Mouse (Mus musculus) lung, embryonic 14.5 days (tissue): ENCODE measurements around the gene Efna3. TPM values are rescaled to one million over a fixed set of nuclear protein-coding genes. Genes with fewer than 3 reads are reported as not detected.

Experiments
- ATAC-seq: fragments of 200-750 bp; cut with Nextera tagmentation; 2 replicates; pipeline ENCODE4 v1.8.0; 2017; ENCODE audit warnings: mild to moderate bottlenecking, moderate TSS enrichment, moderate library complexity; ENCODE audit not compliant: insufficient read depth
- DNase-seq: peaks from one replicate; pipeline ENCODE4 v3.0.0-alpha.2; 2015
- H3K27ac ChIP-seq: fragments of 300-500 bp; sonication (generic); 2 replicates; pipeline ENCODE4 v1.5.1; 2014; ENCODE audit warnings: low read depth, mild to moderate bottlenecking, moderate library complexity
- H3K27me3 ChIP-seq: fragments of 300-500 bp; sonication (generic); 2 replicates; pipeline ENCODE4 v1.6.1; 2014; ENCODE audit warnings: low read length, control low read depth; ENCODE audit not compliant: insufficient read depth
- H3K36me3 ChIP-seq: fragments of 300-500 bp; sonication (generic); 2 replicates; pipeline ENCODE4 v1.6.1; 2014; ENCODE audit warnings: control low read depth; ENCODE audit not compliant: insufficient read depth
- H3K4me1 ChIP-seq: fragments of 300-500 bp; sonication (generic); 2 replicates; pipeline ENCODE4 v1.6.1; 2014; ENCODE audit warnings: antibody characterized with exemption, control low read depth; ENCODE audit not compliant: insufficient read depth
- H3K4me2 ChIP-seq: fragments of 300-500 bp; sonication (generic); 2 replicates; pipeline ENCODE4 v1.6.1; 2014; ENCODE audit warnings: mild to moderate bottlenecking
- H3K4me3 ChIP-seq: fragments of 300-500 bp; sonication (generic); 2 replicates; pipeline ENCODE4 v1.5.1; 2014; ENCODE audit warnings: low read depth, low read length
- H3K9ac ChIP-seq: fragments of 300-500 bp; sonication (generic); 2 replicates; pipeline ENCODE4 v1.6.1; 2014
- H3K9me3 ChIP-seq: fragments of 300-500 bp; sonication (generic); 2 replicates; pipeline ENCODE4 v1.6.1; 2016; ENCODE audit warnings: low read depth, low read length, control low read depth
- CTCF ChIP-seq: IDR thresholded peaks from 2 replicates; pipeline ENCODE4 v1.5.1; 2016; ENCODE audit warnings: antibody characterized with exemption, low read depth
- WGBS: fragments of 180-500 bp; shearing (Covaris S2); extraction: QIAGEN DNeasy Blood & Tissue Kit; methylation state at CpG from one replicate; pipeline ENCODE4 v1.1.7; 2014; 5-methylcytosine and 5-hydroxymethylcytosine counted together
- polyA plus RNA-seq: library from polyadenylated mRNA; unstranded; fragments of >200 nt; fragmentation: Nextera tagmentation; extraction: Ambion mirVana; gene quantifications from 2 replicates; pipeline ENCODE4 v1.2.1, GENCODE M21; 2014

Gene Efna3
- polyA plus RNA-seq, 1 experiment from 2014 or later = 4.7 TPM

DNA sequence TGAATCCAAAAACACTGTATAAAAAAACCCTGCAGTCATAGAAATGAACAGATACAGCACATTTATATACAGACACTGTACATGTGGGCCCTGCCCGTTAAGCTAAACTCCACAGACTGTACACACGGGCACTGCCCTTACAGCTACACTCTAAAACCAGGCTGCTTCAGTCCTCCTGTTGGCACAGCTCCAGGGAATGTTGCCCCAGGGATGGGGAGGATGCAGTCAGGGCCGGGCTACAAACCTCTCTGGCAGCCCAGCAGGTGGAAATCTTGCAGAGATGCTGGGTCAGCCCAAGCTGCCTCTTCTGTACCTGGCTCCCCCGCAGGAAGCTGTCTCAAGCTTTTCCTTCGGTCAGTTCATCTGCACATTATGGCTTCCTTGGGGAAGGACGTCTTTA, 51.0 kb downstream of the Efna3 start:
- 61% methylated on average over 6 of the region's 6 CpGs for WGBS

DNA sequence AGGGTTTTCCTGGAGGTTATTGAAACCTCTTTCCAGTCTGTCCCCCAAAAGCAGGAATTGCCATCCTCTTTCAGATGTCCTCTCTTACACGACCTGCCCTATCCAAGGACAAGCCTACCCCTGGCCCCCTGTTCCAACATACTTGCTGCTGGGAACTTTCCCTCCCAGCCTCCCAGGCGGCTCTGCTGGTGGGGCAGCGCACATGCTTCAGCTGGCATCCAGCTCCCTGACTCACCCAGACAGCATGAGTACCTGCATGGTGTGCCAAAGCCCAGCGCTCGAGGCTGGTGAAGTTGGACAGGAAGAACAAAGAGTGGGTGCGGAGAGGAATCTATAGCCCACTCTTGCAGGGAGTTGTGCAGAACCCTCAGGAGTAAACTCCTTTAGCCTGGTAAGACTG, 51.9 kb downstream of the Efna3 start:
- peaks cover 13% of the 10 kb centered on the region for H3K4me1 ChIP-seq
- peak overlapping the region; percentile 77 for H3K4me2 ChIP-seq
- peaks cover 39% of the 10 kb centered on the region for H3K36me3 ChIP-seq
- H3K9me3 ChIP-seq = no peaks in the 10 kb centered on the region
- peak overlapping the region; percentile 55 for H3K4me3 ChIP-seq
- H3K27me3 ChIP-seq = no peaks in the 10 kb centered on the region
- H3K27ac ChIP-seq = peak overlapping the region; percentile 89
- 61% methylated on average over 6 of the region's 6 CpGs for WGBS
- peak overlapping the region; percentile 69 for H3K9ac ChIP-seq
- no peak for ATAC-seq
- DNase-seq = peak; percentile 21
- no peak for TF ChIP-seq CTCF

More for the DNA sequence above, 51.0 kb downstream of the Efna3 start:
- H3K9me3 ChIP-seq = no peaks in the 10 kb centered on the region
- DNase-seq (peak; percentile 58), ATAC-seq (no peak)
- H3K27me3 ChIP-seq = no peaks in the 10 kb centered on the region
- TF ChIP-seq CTCF = no peak
- H3K4me2 ChIP-seq = no peak overlapping the region
- peaks cover 16% of the 10 kb centered on the region for H3K4me1 ChIP-seq
- H3K4me3 ChIP-seq = no peak overlapping the region
- no peak overlapping the region for H3K9ac ChIP-seq
- peaks cover 43% of the 10 kb centered on the region for H3K36me3 ChIP-seq
- no peak overlapping the region for H3K27ac ChIP-seq

DNA sequence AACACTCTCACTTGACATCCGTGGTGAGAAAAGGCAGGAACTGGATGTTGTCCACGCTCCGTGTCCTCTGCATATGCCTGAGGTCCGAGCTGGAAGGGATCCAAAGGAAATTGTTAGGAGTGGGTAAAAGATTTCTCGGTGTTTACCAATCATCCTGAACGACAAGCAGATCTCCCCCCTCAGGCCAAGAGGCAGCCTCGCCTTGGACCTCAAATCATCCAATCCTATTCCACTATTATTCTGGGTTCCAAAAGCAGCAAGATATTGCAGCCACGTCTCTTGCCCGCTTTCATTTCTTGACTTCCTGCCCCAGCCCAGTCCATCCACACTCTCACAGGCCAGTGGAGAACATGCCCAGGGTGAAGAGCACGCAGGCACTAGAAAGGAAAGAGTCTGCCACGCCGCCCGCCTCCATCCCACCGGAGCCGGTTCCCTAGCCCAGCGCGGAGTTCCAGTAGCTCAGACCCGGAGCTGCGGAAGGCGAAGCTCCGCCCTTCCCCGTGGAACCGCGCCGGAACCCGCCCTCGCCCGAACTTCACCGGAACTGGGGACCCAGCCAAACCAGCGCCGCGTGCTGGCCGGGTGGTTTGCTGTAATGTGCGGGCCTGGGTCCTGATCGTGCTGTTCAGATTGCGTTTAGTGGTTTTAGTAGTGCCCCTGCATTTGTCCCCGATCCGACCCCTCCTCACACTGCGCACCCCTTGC, 52.6 kb downstream of the Efna3 start, which contains the start of gene Slc50a1:
TSS of gene Slc50a1 (minus strand) at position 520 of the 705 bp plus-strand sequence.
- Histone ChIP-seq H3K27me3 (no peaks in the 10 kb centered on the region), H3K4me1 (peaks cover 13% of the 10 kb centered on the region), H3K9me3 (no peaks in the 10 kb centered on the region), H3K4me2 (peak within 1 kb of the TSS; percentile 77), H3K27ac (peak within 1 kb of the TSS; percentile 89), H3K9ac (peak within 1 kb of the TSS; percentile 69), H3K4me3 (peak within 1 kb of the TSS; percentile 55), H3K36me3 (peaks cover 32% of the 10 kb centered on the region)
- TF ChIP-seq CTCF = peak; percentile 53
- peak; percentile 87 for DNase-seq
- WGBS = 2% methylated on average over 39 of the region's 39 CpGs
- peak; percentile 45 for ATAC-seq

DNA sequence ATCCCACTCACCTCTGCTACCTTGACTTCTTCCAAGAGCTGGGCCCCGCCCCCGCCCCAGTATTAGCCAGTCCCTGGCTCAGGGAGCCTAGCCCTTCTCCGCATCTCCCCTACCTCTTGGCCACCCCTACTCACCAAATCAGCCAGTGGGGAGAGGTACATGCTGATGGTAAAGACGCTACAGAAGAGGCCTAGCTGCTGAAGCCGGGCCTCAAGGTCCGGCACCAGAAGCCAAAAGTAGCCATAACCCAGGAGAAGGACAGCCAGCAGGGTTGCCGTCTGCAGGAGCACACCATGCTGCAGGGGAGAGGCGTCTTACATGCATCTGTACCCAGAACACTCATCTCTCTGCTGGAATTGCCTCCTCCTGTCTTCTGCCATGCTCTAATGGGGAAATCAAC, 53.8 kb downstream of the Efna3 start:
- ATAC-seq (no peak), DNase-seq (no peak)
- WGBS = 60% methylated on average over 8 of the region's 8 CpGs
- no peak overlapping the region; the same call in 1 of the 2 replicates for H3K4me3 ChIP-seq
- no peak overlapping the region for H3K9ac ChIP-seq
- peak overlapping the region; percentile 77 for H3K4me2 ChIP-seq
- H3K4me1 ChIP-seq = peaks cover 13% of the 10 kb centered on the region
- TF ChIP-seq CTCF = no peak
- H3K27ac ChIP-seq = peak overlapping the region; percentile 19; the same call in 1 of the 2 replicates
- peaks cover 28% of the 10 kb centered on the region for H3K36me3 ChIP-seq
- no peaks in the 10 kb centered on the region for H3K9me3 ChIP-seq
- no peaks in the 10 kb centered on the region for H3K27me3 ChIP-seq

DNA sequence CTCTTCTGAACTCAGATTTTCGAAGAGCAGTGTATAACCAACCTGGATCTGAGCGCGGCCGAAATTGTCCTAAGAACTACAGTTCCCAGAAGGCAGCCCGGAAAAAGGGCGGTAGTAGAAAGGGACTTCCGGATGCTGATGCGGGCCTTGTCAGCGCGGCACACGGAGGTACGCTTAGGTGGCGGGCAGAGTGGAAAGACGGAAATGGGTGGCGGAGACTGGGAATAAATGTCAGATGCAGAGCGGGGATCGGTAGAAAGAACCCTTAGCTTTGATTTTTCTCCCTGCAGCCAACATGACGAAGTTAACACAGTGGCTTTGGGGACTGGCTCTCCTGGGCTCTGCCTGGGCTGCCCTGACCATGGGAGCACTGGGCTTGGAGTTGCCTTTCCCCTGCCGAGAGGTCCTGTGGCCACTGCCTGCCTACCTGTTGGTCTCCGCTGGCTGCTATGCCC, 56.3 kb downstream of the Efna3 start:
- peaks cover 13% of the 10 kb centered on the region for H3K4me1 ChIP-seq
- H3K36me3 ChIP-seq = peaks cover 17% of the 10 kb centered on the region
- peak overlapping the region; percentile 75 for H3K4me3 ChIP-seq
- no peak for TF ChIP-seq CTCF
- peak overlapping the region; percentile 69 for H3K27ac ChIP-seq
- WGBS = under 1% methylated on average over 20 of the region's 20 CpGs
- peak; percentile 89 for ATAC-seq
- peak overlapping the region; percentile 89 for H3K9ac ChIP-seq
- DNase-seq = peak; percentile 94
- H3K9me3 ChIP-seq = no peaks in the 10 kb centered on the region
- peak overlapping the region; percentile 87 for H3K4me2 ChIP-seq
- H3K27me3 ChIP-seq = no peaks in the 10 kb centered on the region

Other genes starting within 250 kb of the Efna3 start
- gene Rusc1, start 229.7 kb downstream of the Efna3 start, polyA plus RNA-seq = 11.2 and 13.9 TPM in 2 replicates
- not detected in 2 replicates for gene Gm43738, start 221.9 kb downstream of the Efna3 start, polyA plus RNA-seq
- gene Fdps, start 221.0 kb downstream of the Efna3 start, polyA plus RNA-seq = 164 and 177 TPM in 2 replicates
- gene Pklr, start 186.8 kb downstream of the Efna3 start, polyA plus RNA-seq = 0.08 TPM in 1 of 2 replicates, not detected in the other
- gene Hcn3, start 162.8 kb downstream of the Efna3 start, polyA plus RNA-seq = 0.47 and 0.61 TPM in 2 replicates
- 26.1 and 26.4 TPM in 2 replicates for gene Clk2, start 158.2 kb downstream of the Efna3 start, polyA plus RNA-seq
- 90.2 and 98.9 TPM in 2 replicates for gene Scamp3, start 145.5 kb downstream of the Efna3 start, polyA plus RNA-seq
- gene Fam189b, start 139.8 kb downstream of the Efna3 start, polyA plus RNA-seq = 18.2 and 19.4 TPM in 2 replicates
- gene Gba, start 120.0 kb downstream of the Efna3 start, polyA plus RNA-seq = 34.4 and 35.5 TPM in 2 replicates
- gene Thbs3, start 107.8 kb downstream of the Efna3 start, polyA plus RNA-seq = 33.6 and 39.9 TPM in 2 replicates
- 193 and 212 TPM in 2 replicates for gene Mtx1, start 95.9 kb downstream of the Efna3 start, polyA plus RNA-seq
- 43.0 and 50.4 TPM in 2 replicates for gene Muc1, start 93.9 kb downstream of the Efna3 start, polyA plus RNA-seq
- 293 and 312 TPM in 2 replicates for gene Krtcap2, start 77.0 kb downstream of the Efna3 start, polyA plus RNA-seq
- 5.7 and 6.3 TPM in 2 replicates for gene Trim46, start 76.7 kb downstream of the Efna3 start, polyA plus RNA-seq
- gene Dpm3, start 63.6 kb downstream of the Efna3 start, polyA plus RNA-seq = 118 and 119 TPM in 2 replicates
- gene Slc50a1, start 52.4 kb downstream of the Efna3 start, polyA plus RNA-seq = 58.5 and 60.2 TPM in 2 replicates
- 68.3 and 70.4 TPM in 2 replicates for gene Efna1, start 41.8 kb downstream of the Efna3 start, polyA plus RNA-seq
- 24.6 and 27.0 TPM in 2 replicates for gene Efna4, start 15.1 kb upstream of the Efna3 start, polyA plus RNA-seq
- 32.7 and 36.7 TPM in 2 replicates for gene Adam15, start 27.0 kb upstream of the Efna3 start, polyA plus RNA-seq
- 0.17 TPM in 1 of 2 replicates, not detected in the other for gene Dcst2, start 39.0 kb upstream of the Efna3 start, polyA plus RNA-seq
- 0.11 TPM in 1 of 2 replicates, not detected in the other for gene Dcst1, start 42.3 kb upstream of the Efna3 start, polyA plus RNA-seq
- gene Zbtb7b, start 71.8 kb upstream of the Efna3 start, polyA plus RNA-seq = 1.6 and 1.7 TPM in 2 replicates
- gene Lenep, start 79.8 kb upstream of the Efna3 start, polyA plus RNA-seq = 0.19 and 0.33 TPM in 2 replicates
- 18.1 and 18.2 TPM in 2 replicates for gene Flad1, start 88.9 kb upstream of the Efna3 start, polyA plus RNA-seq
- 655 and 692 TPM in 2 replicates for gene Cks1b, start 95.4 kb upstream of the Efna3 start, polyA plus RNA-seq
- gene Shc1, start 95.5 kb upstream of the Efna3 start, polyA plus RNA-seq = 69.5 and 75.2 TPM in 2 replicates
- gene Pygo2, start 107.2 kb upstream of the Efna3 start, polyA plus RNA-seq = 54.0 and 56.8 TPM in 2 replicates
- gene Pbxip1, start 113.7 kb upstream of the Efna3 start, polyA plus RNA-seq = 13.6 and 14.7 TPM in 2 replicates
- 46.2 and 48.0 TPM in 2 replicates for gene Pmvk, start 131.6 kb upstream of the Efna3 start, polyA plus RNA-seq
- gene Kcnn3, start 197.2 kb upstream of the Efna3 start, polyA plus RNA-seq = 1.0 TPM in 2 replicates